Mouse (Mus musculus): ENCODE measurements at regions not wholly inside any gene's neighbourhood (a gene's known extent, or its start where the extent isn't known, plus 50 kb on each side); places are given as distances from the start of the nearest gene placed in this dataset.

DNA sequence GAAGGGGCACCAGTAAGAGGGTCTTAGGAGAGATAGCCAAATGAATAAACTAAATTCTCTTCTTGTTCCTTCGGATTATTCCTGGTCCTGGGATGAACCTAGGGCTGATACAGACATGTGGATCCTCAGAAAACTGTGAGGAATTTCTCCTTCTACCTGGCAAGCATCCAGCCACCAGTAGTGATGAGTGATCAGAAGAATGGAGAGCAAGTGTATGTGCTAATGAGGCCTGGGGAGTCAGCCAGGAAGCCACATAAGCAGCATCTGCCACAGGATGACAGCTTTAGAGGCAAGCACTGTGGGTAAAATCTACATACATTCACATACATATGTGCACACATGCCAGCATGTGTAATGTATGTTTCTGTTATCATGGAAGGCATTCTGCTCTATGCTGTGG is 493.6 kb downstream of the Insc start:
- TF ChIP-seq CTCF (IDR thresholded peaks at IDR 0.05) (no peak), EP300 (IDR thresholded peaks at IDR 0.05) (no peak)
